Mouse (Mus musculus): ENCODE results near the gene Rnd1.

The Rnd1 gene

DNA sequence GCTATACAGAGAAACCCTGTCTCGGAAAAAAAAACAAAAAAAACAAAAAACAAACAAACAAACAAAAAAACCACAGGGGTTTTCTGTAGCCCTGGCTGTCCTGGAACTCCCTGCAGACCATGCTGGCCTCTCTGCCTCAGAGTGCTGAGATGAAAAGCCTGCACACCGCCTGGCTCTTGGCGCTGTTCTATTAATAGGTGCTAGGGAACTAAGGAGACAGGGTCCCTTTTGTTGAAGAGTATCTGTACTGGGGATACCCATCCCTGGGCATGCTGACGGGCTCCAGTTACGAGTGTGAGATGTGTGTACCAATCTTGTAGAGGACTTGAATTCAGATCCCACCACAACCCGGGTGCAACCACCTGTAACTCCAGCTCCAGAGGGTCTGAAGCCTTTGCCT is 61.5 kb downstream of the Rnd1 start:
- no peak for DNase-seq (ENCODE audit: inconsistent age in 2 of 2, low spot score in 1 of 2)

DNA sequence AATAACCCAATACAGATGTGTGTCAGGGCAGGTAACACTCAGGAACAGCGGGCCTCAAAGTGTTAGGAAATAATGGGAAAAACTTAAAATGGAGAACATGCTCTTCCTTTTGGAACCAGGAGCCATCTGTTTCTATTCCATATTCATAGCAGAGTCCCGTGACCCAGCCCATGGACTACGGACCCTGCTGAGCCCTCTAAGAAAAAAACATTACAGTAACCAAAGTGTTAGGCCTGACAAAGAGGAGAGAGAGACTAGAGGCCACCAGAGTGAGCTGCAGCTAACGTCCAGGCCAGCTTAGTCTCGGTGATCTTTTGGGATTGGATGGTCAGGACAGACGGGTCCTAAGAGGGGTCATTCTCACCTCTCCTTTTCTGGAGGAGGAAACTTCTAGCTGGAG is 62.3 kb downstream of the Rnd1 start:
- no peak for DNase-seq (ENCODE audit: inconsistent age in 2 of 2, low spot score in 1 of 2)

DNA sequence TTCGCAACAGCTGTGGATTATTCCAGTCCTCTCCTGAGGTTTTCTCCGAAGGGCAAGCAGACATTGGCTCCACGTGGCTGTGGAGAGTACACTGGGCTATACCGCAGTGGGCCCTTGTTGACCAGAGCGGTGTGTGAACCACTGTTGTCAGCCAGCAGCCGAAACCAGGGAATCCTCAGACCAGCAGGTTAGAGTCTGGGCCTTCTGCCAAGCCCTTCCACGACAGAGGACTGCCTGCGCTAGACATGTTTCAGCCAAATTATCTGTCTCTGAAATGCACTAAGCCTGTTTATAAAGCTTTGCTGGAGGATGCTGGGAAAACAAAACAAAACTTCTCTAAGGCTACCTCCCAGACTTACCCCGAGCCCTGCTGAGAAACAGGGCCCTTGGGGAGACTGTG is 62.7 kb downstream of the Rnd1 start:
- peak; percentile 29 to 58 for DNase-seq (ENCODE audit: inconsistent age in 2 of 2, low spot score in 1 of 2)
